Mouse (Mus musculus): ENCODE measurements around the gene Ripor3.

DNA sequence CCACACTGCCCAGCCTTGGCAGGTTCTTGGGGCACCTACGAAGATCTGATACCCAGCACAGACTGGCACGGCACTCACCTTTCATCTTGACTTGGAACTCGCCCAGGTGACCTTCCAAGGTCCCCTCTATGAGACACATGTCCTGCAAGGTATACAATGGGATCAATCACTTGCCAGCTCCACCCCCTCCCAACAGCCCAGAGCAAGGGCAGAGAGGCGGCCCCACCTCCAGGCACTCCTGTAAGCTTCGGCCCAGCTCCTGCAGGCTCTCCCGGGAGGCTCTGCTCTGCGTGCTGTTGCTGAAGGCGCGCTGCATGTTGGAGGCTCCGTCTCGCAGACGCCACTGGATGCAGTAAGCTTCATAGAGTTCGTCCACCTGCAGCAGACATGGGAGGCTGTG is 17.2 kb downstream of the Ripor3 start:
- TF ChIP-seq POLR2A (IDR thresholded peaks at IDR 0.05; ENCODE audit: low read depth, low read length), result no peak
- no peak for TF ChIP-seq CTCF (IDR thresholded peaks at IDR 0.05; ENCODE audit: borderline replicate concordance, insufficient read depth, low read length)
